ENCODE assay signal across 17 mouse cellular contexts in the genomic region with DNA sequence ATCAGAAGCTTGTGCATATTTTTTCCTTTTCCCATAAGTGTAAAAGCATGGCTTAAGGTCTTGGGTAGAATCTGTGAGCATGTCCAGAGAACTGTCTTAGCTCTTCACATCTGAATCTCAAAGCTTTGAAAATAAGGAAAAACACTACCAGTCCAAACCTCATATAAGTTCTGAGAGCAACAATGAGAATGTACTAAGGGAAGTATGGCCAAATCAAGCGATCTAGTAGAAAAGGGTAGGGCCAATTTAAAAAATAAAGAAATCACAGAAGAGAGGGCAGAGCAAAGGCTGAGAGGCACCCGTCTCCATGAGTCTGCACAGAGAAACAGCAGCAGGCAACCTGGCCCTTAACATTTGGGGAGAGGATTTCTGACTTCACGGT.
DNase-seq lines count a peak whose midpoint lies in the region; ATAC-seq lines count a peak whose summit lies in the region.
"Had no signal": no experiment of that assay in that cellular context is flagged by ENCODE, and none has a peak within 500 bp of the region (broad histone marks: within the 10 kb centered on the region; RNA-seq: fewer than 3 reads in every experiment).

No protein-coding gene starts in this region.

- 0 out of 2 replicates have a peak overlapping the region, but pooled peaks have one; percentile 2 for H3K9ac ChIP-seq in hindbrain, embryonic 11.5 days (ENCODE audit: low read depth, low read length)
- H3K9ac ChIP-seq in midbrain, embryonic 13.5 days (replicated peaks) = 0 out of 2 replicates have a peak overlapping the region, but pooled peaks have one; percentile 44
- H3K9ac ChIP-seq: lung, embryonic 14.5 days had no signal

- no peak for ATAC-seq in hindbrain, embryonic 11.5 days (ENCODE audit: low FRiP score)
- no peak for ATAC-seq in midbrain, embryonic 13.5 days
- ATAC-seq in megakaryocyte-erythroid progenitor cell, adult 5-6 weeks (replicated peaks; ENCODE audit: low FRiP score, low TSS enrichment, poor library complexity, severe bottlenecking) = no peak

- 47% methylated on average over 3 of the region's 3 CpGs for WGBS in hindbrain, embryonic 11.5 days
- 41% methylated on average over 3 of the region's 3 CpGs for WGBS in midbrain, embryonic 13.5 days

- no peak overlapping the region for H3K4me3 ChIP-seq in hindbrain, embryonic 11.5 days (ENCODE audit: low read depth, low read length)
- H3K4me3 ChIP-seq in midbrain, embryonic 13.5 days (replicated peaks) = 0 out of 2 replicates have a peak overlapping the region, but pooled peaks have one; percentile 26
- H3K4me3 ChIP-seq: erythroblast, embryonic 14.5 days; gastrocnemius, adult 2 months; heart, adult 2 months had no signal

- H3K36me3 ChIP-seq in hindbrain, embryonic 11.5 days (ENCODE audit: control insufficient read depth, insufficient read depth, low read length) = no peaks in the 10 kb centered on the region
- H3K36me3 ChIP-seq in midbrain, embryonic 13.5 days = no peaks in the 10 kb centered on the region

- DNase-seq in retina, postnatal 1 day = peak; percentile 15
- no peak for DNase-seq in retina, embryonic 14.5 days (ENCODE audit: low spot score)
- DNase-seq in hindbrain, embryonic 11.5 days (ENCODE audit: low spot score) = no peak
- no peak for DNase-seq in layer of hippocampus, postnatal 10 days (ENCODE audit: low spot score in 2 of 2)
- no peak for DNase-seq in heart, postnatal 14 days
- DNase-seq in right cerebral cortex, postnatal 25 days = no peak
- DNase-seq: adrenal gland, postnatal 36 days; gastrocnemius, adult 2 months; heart, adult 2 months; kidney, adult 18-20 months; kidney, postnatal 4 days; liver; lung, embryonic 14.5 days; thymus, postnatal 14 days had no signal

- no peaks in the 10 kb centered on the region for H3K9me3 ChIP-seq in hindbrain, embryonic 11.5 days (ENCODE audit: control insufficient read depth, low read length)
- no peaks in the 10 kb centered on the region for H3K9me3 ChIP-seq in midbrain, embryonic 13.5 days

- intact Hi-C loops in heart, postnatal 14 days (cut with DNase I) = no loop called here

- H3K4me1 ChIP-seq in hindbrain, embryonic 11.5 days (replicated peaks; ENCODE audit: control insufficient read depth, insufficient read depth, low read length) = peaks cover 10% of the 10 kb centered on the region; the same call in 1 of the 2 replicates
- H3K4me1 ChIP-seq in midbrain, embryonic 13.5 days (replicated peaks) = peaks cover 67% of the 10 kb centered on the region

- H3K27ac ChIP-seq in hindbrain, embryonic 11.5 days (ENCODE audit: low read depth, low read length) = peak overlapping the region; percentile 93
- H3K27ac ChIP-seq in midbrain, embryonic 13.5 days = peak overlapping the region; percentile 97
- H3K27ac ChIP-seq: gastrocnemius, adult 2 months; heart, adult 2 months had no signal

- H3K4me2 ChIP-seq in hindbrain, embryonic 11.5 days (replicated peaks; ENCODE audit: low read depth, low read length) = 0 out of 2 replicates have a peak overlapping the region, but pooled peaks have one; percentile 11
- peak overlapping the region; percentile 52 for H3K4me2 ChIP-seq in midbrain, embryonic 13.5 days (replicated peaks)
- H3K4me2 ChIP-seq: lung, embryonic 14.5 days had no signal

- no peaks in the 10 kb centered on the region for H3K27me3 ChIP-seq in hindbrain, embryonic 11.5 days (ENCODE audit: control insufficient read depth, insufficient read depth, low read length)
- no peaks in the 10 kb centered on the region for H3K27me3 ChIP-seq in midbrain, embryonic 13.5 days
